Mouse (Mus musculus): ENCODE results near the gene Tmem150c. TPM values are rescaled to one million over a fixed set of nuclear protein-coding genes. Genes with fewer than 3 reads are reported as not detected.

Tmem150c gene
- polyA plus RNA-seq, 1 experiment from 2014 or later: 0.66 TPM

DNA sequence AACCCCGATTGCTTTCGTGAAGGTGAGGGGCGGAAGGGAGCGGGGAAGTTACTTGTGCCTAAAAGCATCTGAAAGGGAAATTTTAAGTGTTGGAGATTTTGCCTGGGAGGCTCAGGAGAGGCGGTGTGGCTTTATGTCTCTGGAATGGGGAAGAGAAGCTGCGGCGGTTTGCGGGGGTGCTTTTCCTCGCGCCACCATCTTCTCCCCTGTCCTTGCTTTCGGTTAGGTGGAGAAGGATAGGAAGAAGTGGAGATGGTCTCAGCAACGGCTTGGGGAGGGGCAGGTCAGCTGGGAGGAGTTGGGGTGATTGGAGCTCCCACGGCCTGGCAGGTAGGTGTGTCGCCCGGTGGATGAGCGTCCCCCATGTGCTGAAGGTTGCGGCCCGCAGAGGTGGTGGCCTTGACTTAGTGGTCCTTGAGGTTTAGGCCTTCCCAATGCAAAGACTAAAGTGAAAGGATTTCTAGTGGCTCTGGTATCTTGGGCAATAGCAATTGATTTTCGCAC is 119.3 kb downstream of the Tmem150c start:
- peak overlapping the region; percentile 98 for H3K4me3 ChIP-seq
- peaks cover 28% of the 10 kb centered on the region for H3K4me1 ChIP-seq
- no peaks in the 10 kb centered on the region for H3K27me3 ChIP-seq (ENCODE audit: low read depth, poor library complexity, severe bottlenecking)
- no peaks in the 10 kb centered on the region for H3K9me3 ChIP-seq (replicated peaks)
- peak; percentile 65 for DNase-seq (ENCODE audit: low spot score)
- WGBS: 1% methylated on average over 19 of the region's 19 CpGs
- H3K36me3 ChIP-seq: peaks cover 44% of the 10 kb centered on the region
- peak overlapping the region; percentile 100 for H3K27ac ChIP-seq

DNA sequence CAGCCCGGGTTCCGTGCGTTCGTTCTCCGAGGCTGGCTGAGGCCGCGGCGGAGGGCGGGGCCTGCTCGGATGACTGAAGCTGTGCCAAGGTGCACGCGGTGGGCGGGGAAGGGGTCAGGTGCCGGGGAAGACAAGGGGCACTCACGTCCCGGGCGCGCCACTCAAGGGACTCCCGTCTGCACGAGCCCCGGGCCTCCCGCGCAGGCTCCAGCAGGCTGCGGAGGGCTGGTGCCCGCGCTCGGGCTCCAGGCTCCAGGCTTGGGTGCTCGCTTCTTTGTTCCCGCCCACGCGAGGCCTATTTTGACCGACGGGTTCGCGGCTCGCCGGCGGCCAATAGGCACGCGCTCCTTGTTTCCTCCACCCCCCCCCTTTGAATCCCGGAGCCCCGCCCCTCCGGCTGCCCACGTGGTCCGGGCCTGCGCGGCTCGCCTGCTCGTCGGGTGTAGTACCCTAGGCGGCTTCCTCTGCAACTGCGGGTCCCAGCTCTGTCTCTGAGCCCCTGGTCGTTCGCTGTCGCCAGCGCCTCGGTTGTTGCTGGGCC is 119.9 kb downstream of the Tmem150c start, which contains the start of the genes Hnrnpdl and Enoph1:
TSS of gene Hnrnpdl (minus strand) at position 63 of the 541 bp plus-strand sequence.
TSS of gene Enoph1 (plus strand) at position 384 of the 541 bp plus-strand sequence.
- H3K36me3 ChIP-seq: peaks cover 50% of the 10 kb centered on the region
- peak within 1 kb of the TSS; percentile 100 for H3K27ac ChIP-seq
- H3K4me3 ChIP-seq: peak within 1 kb of the TSS; percentile 98
- DNase-seq (ENCODE audit: low spot score): peak; percentile 98
- WGBS: under 1% methylated on average over 57 of the region's 57 CpGs
- no peaks in the 10 kb centered on the region for H3K9me3 ChIP-seq (replicated peaks)
- H3K27me3 ChIP-seq (ENCODE audit: low read depth, poor library complexity, severe bottlenecking): no peaks in the 10 kb centered on the region
- H3K4me1 ChIP-seq: peaks cover 28% of the 10 kb centered on the region

DNA sequence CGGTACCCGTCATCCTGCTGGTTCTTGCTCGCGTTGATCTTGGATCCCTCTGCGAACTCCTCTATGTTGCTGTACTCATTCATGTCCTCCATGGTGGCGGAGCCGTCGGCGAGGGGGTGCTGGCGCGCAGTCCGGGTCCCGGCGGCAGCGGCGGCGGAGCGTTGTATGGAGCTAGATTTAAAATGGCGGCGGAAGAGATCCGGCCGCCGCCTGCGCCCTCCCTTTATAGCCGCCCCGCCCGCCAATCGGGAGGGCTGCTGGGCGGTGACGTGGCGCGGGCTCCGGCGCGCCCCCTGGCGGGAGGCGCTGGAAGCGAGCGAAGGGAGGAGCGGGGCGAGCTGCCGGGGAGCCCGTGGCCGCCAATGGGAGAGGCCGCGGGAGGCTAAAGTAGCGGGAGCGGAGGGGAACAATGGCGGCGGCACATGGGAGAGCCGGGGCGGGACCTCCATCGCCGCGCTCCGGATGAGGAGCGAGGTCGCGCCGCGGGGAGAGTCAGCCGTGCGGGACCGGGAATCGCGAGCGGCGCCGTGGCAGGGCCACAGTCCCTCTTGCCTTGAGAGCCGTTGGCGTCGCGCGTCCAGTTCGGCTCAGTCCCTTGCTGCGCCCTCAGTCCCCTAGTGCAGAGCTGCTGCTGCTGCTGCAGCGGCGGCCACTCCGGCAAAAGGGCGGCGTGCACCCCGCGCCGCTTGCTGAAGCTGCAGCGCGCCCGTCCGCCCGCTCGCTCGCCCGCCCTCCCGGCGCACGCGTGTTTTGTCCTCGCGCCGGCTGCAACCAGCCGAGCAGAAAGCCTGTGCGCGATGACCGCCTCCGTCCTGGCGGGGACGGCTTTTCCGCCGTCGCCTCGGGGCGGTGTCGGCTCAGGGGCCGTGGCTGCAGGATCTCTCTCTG is 120.7 kb downstream of the Tmem150c start:
- peaks cover 57% of the 10 kb centered on the region for H3K36me3 ChIP-seq
- under 1% methylated on average over 112 of the region's 113 CpGs for WGBS

DNA sequence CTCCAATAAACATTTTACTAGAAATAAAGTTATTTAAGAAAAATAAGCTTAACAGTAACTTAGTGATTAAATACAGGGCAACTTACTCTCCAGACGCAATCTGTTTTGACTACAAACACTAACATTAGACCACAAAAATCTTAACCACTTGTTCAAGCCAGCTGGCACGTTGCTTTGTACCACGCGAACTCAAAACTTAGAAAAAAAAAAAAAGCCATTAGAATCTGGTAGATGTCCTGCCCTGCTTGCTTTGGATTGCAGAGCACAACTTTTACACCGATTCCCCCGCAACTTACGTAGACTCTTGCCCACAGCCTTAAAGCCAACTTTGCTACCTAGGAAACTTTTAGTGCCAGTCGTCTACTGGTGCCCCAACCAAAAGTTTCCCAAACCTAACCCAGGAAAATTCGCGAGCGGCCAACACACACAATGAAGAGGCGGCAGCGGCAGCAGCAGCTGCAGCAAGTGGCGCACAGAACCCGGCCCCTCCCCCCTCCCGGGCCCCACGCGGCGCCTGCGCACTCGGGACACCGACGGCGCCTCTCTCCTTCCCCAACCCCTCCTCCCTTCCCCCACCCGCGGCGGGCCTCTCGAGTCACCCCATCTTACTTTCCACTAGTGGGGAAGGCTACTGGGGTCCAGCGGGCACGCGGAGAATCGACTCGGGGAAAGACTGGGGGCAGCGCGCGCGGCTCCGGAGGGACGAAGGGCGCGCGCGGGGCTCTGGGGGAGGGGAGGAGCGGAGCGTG is 121.5 kb downstream of the Tmem150c start:
- peaks cover 28% of the 10 kb centered on the region for H3K4me1 ChIP-seq
- H3K36me3 ChIP-seq: peaks cover 63% of the 10 kb centered on the region
- H3K9me3 ChIP-seq (replicated peaks): no peaks in the 10 kb centered on the region
- H3K4me3 ChIP-seq: peak overlapping the region; percentile 98
- H3K27me3 ChIP-seq (ENCODE audit: low read depth, poor library complexity, severe bottlenecking): no peaks in the 10 kb centered on the region
- peak overlapping the region; percentile 100 for H3K27ac ChIP-seq
- peak; percentile 95 for DNase-seq (ENCODE audit: low spot score)
- WGBS: under 1% methylated on average over 45 of the region's 45 CpGs

More for the DNA sequence above, 120.7 kb downstream of the Tmem150c start:
- Histone ChIP-seq H3K27ac (peak overlapping the region; percentile 100), H3K4me1 (peaks cover 28% of the 10 kb centered on the region), H3K27me3 (ENCODE audit: low read depth, poor library complexity, severe bottlenecking) (no peaks in the 10 kb centered on the region), H3K4me3 (peak overlapping the region; percentile 98), H3K9me3 (replicated peaks) (no peaks in the 10 kb centered on the region)
- peak; percentile 98 for DNase-seq (ENCODE audit: low spot score)

DNA sequence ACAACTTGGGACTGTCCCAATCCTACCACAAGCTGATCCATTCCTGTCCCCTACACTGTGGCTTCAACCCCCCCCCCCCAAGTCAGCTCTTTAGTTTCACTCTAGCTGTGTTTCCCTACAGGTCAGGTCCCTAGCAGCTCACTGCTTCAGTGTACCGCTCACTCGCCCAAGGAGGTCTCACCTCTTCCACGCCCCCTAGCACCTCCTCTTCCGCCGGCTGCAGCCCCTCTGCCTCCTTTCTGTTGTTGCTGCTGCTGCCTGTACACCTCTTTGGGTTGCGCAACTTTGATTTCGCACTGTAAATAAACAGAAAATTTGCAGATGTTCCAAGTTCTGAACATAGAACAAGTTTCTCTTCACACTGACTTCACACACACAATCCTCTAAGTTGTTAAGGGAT is 122.9 kb downstream of the Tmem150c start:
- peaks cover 28% of the 10 kb centered on the region for H3K4me1 ChIP-seq
- peak overlapping the region; percentile 98 for H3K4me3 ChIP-seq
- H3K27ac ChIP-seq: no peak overlapping the region
- H3K27me3 ChIP-seq (ENCODE audit: low read depth, poor library complexity, severe bottlenecking): no peaks in the 10 kb centered on the region
- WGBS: 41% methylated on average over 7 of the region's 7 CpGs
- H3K9me3 ChIP-seq (replicated peaks): no peaks in the 10 kb centered on the region
- DNase-seq (ENCODE audit: low spot score): peak; percentile 46
- H3K36me3 ChIP-seq: peaks cover 64% of the 10 kb centered on the region

DNA sequence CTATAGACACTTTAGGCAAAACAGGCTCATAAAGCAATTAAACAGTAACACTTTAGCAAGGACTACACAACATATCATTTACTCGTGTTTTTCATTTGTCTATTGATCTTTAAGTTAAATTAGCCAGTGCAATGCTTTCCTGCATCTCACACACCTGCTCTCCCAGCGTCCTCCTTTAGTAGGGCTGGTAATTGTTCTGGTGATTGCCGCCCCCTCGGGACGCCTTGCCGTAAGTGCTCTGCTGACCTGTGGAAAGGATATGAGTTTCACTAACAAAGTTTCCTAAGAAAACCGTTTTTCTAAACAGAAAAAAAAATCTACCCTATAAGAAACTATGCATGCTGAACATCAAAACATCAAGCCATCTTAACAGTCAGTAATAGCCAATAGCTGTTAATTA is 123.7 kb downstream of the Tmem150c start:
- Histone ChIP-seq H3K4me1 (peaks cover 22% of the 10 kb centered on the region), H3K36me3 (peaks cover 69% of the 10 kb centered on the region), H3K9me3 (replicated peaks) (no peaks in the 10 kb centered on the region), H3K27ac (no peak overlapping the region), H3K4me3 (peak overlapping the region; percentile 98), H3K27me3 (ENCODE audit: low read depth, poor library complexity, severe bottlenecking) (no peaks in the 10 kb centered on the region)
- 69% methylated on average over 7 of the region's 7 CpGs for WGBS
- no peak for DNase-seq (ENCODE audit: low spot score)

DNA sequence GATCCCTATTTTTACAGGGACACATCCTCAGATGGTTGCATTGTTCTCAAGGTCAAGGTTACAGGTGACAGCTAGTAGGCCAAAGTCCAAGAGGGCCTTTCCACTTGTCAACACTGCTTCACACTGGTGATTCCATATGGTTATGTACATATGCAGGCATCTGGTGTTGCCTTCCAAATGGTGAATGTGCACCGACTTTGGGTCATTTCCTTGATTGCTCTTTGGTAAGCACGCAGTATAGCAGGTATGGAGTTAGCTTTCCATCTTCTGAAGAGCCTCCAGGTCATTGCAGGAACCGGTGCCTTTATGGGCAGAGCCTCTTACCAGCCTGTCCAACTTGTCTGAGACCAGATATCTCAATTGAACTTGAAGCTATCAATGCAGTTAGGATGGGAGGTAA is 127.0 kb downstream of the Tmem150c start:
- peaks cover 69% of the 10 kb centered on the region for H3K36me3 ChIP-seq
- H3K27me3 ChIP-seq (ENCODE audit: low read depth, poor library complexity, severe bottlenecking): no peaks in the 10 kb centered on the region
- H3K4me1 ChIP-seq: peaks cover 13% of the 10 kb centered on the region
- no peak overlapping the region for H3K4me3 ChIP-seq
- no peaks in the 10 kb centered on the region for H3K9me3 ChIP-seq (replicated peaks)
- no peak for DNase-seq (ENCODE audit: low spot score)
- WGBS: 71% methylated on average over 3 of the region's 3 CpGs
- no peak overlapping the region for H3K27ac ChIP-seq

DNA sequence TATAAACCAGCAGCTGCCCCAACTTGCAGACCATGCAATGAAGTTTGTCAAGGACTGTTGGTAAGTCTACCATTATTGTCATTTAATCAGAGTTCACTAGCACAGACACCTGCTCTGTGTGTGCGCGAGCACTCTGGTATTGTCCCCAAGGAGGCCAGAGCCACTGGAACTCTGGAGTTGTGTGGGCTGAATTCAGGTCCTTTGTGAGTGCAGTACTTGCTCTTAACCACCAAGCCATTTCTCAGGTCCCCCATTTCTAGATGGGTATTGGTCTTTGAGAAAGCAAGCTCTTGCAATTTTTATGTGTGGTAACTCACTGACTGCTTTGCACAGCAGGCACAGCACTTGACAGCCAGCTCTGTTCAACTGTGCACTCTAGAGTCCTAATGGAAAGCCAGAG is 127.5 kb downstream of the Tmem150c start:
- Histone ChIP-seq H3K9me3 (replicated peaks) (no peaks in the 10 kb centered on the region), H3K4me3 (no peak overlapping the region), H3K4me1 (peaks cover 8% of the 10 kb centered on the region), H3K36me3 (peaks cover 64% of the 10 kb centered on the region), H3K27me3 (ENCODE audit: low read depth, poor library complexity, severe bottlenecking) (no peaks in the 10 kb centered on the region), H3K27ac (no peak overlapping the region)
- no peak for DNase-seq (ENCODE audit: low spot score)
- 94% methylated on average over 2 of the region's 2 CpGs for WGBS

DNA sequence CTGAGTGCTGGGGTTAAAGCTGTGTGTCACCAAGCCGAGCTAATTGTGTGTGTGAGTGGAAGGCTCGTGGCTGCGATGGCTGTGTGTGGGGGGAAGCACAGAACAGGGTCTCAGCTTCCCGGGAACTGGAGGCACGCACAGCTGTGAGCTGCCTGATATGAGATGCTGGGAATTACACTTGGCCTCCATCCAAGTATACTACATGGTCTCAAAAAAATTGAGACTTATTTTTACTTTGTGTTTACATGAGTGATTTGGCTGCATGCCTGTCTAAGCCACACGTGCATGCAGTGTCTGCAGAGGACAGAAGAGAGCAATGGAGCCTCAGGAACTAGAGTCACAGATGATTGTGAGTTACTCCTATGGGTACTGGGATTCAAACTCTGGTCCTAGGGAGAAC is 129.5 kb downstream of the Tmem150c start:
- no peak for DNase-seq (ENCODE audit: low spot score)
- 75% methylated on average over 6 of the region's 6 CpGs for WGBS
- Histone ChIP-seq H3K27me3 (ENCODE audit: low read depth, poor library complexity, severe bottlenecking) (no peaks in the 10 kb centered on the region), H3K36me3 (peaks cover 43% of the 10 kb centered on the region), H3K27ac (no peak overlapping the region), H3K4me1 (no peaks in the 10 kb centered on the region), H3K9me3 (replicated peaks) (no peaks in the 10 kb centered on the region), H3K4me3 (no peak overlapping the region)

Other genes starting within 250 kb of the Tmem150c start
- gene Hnrnpd, start 180.9 kb downstream of the Tmem150c start, polyA plus RNA-seq (2016; fragmentation: Nextera tagmentation; extraction: Ambion mirVana): 335 and 338 TPM in 2 replicates
- gene 4930524J08Rik, start 180.7 kb downstream of the Tmem150c start, polyA plus RNA-seq (2016; fragmentation: Nextera tagmentation; extraction: Ambion mirVana): 1.7 and 2.4 TPM in 2 replicates
- 210 and 253 TPM in 2 replicates for gene Hnrnpdl, start 120.1 kb downstream of the Tmem150c start, polyA plus RNA-seq (2016; fragmentation: Nextera tagmentation; extraction: Ambion mirVana)
- 62.9 and 75.2 TPM in 2 replicates for gene Enoph1, start 119.8 kb downstream of the Tmem150c start, polyA plus RNA-seq (2016; fragmentation: Nextera tagmentation; extraction: Ambion mirVana)

Data from limb, embryonic 10.5 days (tissue).